Mouse (Mus musculus): ENCODE measurements at regions not wholly inside any gene's neighbourhood (a gene's known extent, or its start where the extent isn't known, plus 50 kb on each side); places are given as distances from the start of the nearest gene placed in this dataset.

GRCm38 (mm10) chr9:46938628-46939027 lies 59.9 kb upstream of the Gm4791 start:
- DNase-seq (ENCODE audit: low spot score): no peak

- DNase-seq (ENCODE audit: low spot score): no peak
Observed at GRCm38 (mm10) chr9:46925641-46926040, 72.9 kb upstream of the Gm4791 start.

GRCm38 (mm10) chr9:46920081-46920480 lies 78.5 kb upstream of the Gm4791 start:
- no peak for DNase-seq (ENCODE audit: low spot score)

- DNase-seq (ENCODE audit: low spot score): no peak
Observed at GRCm38 (mm10) chr9:46913238-46913637, 85.3 kb upstream of the Gm4791 start.

GRCm38 (mm10) chr9:46909412-46910013 lies 89.0 kb upstream of the Gm4791 start:
- no peak for DNase-seq (ENCODE audit: low spot score)

- no peak for DNase-seq (ENCODE audit: low spot score)
Observed at GRCm38 (mm10) chr9:46905081-46905480, 93.5 kb upstream of the Gm4791 start.

GRCm38 (mm10) chr9:46903491-46904220 lies 94.9 kb upstream of the Gm4791 start:
- no peak for DNase-seq (ENCODE audit: low spot score)

GRCm38 (mm10) chr9:46899283-46899682 lies 99.3 kb upstream of the Gm4791 start:
- DNase-seq (ENCODE audit: low spot score): no peak

GRCm38 (mm10) chr9:46898120-46898519 lies 100.4 kb upstream of the Gm4791 start:
- no peak for DNase-seq (ENCODE audit: low spot score)

GRCm38 (mm10) chr9:46891829-46892228 lies 106.7 kb upstream of the Gm4791 start:
- DNase-seq (ENCODE audit: low spot score): no peak

GRCm38 (mm10) chr9:46889933-46890662 lies 108.4 kb upstream of the Gm4791 start:
- DNase-seq (ENCODE audit: low spot score): no peak

GRCm38 (mm10) chr9:46871211-46871994 lies 127.1 kb upstream of the Gm4791 start:
- no peak for DNase-seq (ENCODE audit: low spot score)

- DNase-seq (ENCODE audit: low spot score): no peak
Observed at GRCm38 (mm10) chr9:46863934-46864333, 134.6 kb upstream of the Gm4791 start.

- DNase-seq (ENCODE audit: low spot score): no peak
Observed at GRCm38 (mm10) chr9:46851753-46852152, 146.8 kb upstream of the Gm4791 start.

GRCm38 (mm10) chr9:46851336-46851735 lies 147.2 kb upstream of the Gm4791 start:
- DNase-seq (ENCODE audit: low spot score): no peak

- no peak for DNase-seq (ENCODE audit: low spot score)
Observed at GRCm38 (mm10) chr9:46845276-46845675, 153.3 kb upstream of the Gm4791 start.

GRCm38 (mm10) chr9:46843781-46844180 lies 154.8 kb upstream of the Gm4791 start:
- no peak for DNase-seq (ENCODE audit: low spot score)

GRCm38 (mm10) chr9:46841571-46841970 lies 157.0 kb upstream of the Gm4791 start:
- DNase-seq (ENCODE audit: low spot score): no peak

- no peak for DNase-seq (ENCODE audit: low spot score)
Observed at GRCm38 (mm10) chr9:46835261-46835660, 163.3 kb upstream of the Gm4791 start.

- no peak for DNase-seq (ENCODE audit: low spot score)
Observed at GRCm38 (mm10) chr9:46830746-46831560, 167.6 kb upstream of the Gm4791 start.

GRCm38 (mm10) chr9:46830316-46830715 lies 168.2 kb upstream of the Gm4791 start:
- no peak for DNase-seq (ENCODE audit: low spot score)
